Mouse (Mus musculus) kidney, embryonic 14.5 days (tissue): ENCODE data around the gene Gm21117. TPM values are rescaled to one million over a fixed set of nuclear protein-coding genes. Genes with fewer than 3 reads are reported as not detected.
"Not testable (repeated sequence)": the region's sequence is repeated elsewhere in the genome, so short reads cannot be mapped to it uniquely, and the experiment has no call there.

Experiments
- ATAC-seq: fragments of 200-750 bp; cut with Nextera tagmentation; 2 replicates; pipeline ENCODE4 v1.8.0; 2017; ENCODE audit warnings: moderate number of reproducible peaks, mild to moderate bottlenecking, moderate TSS enrichment, moderate library complexity; ENCODE audit not compliant: low FRiP score, low TSS enrichment
- H3K27ac ChIP-seq: fragments of 300-500 bp; sonication (generic); 2 replicates; pipeline ENCODE4 v1.5.1; 2014; ENCODE audit warnings: low read depth, mild to moderate bottlenecking, low read length, moderate library complexity, mixed read lengths
- H3K27me3 ChIP-seq: fragments of 300-500 bp; sonication (generic); 2 replicates; pipeline ENCODE4 v1.6.1; 2014; ENCODE audit warnings: mild to moderate bottlenecking, low read length; ENCODE audit not compliant: control insufficient read depth, insufficient read depth
- H3K36me3 ChIP-seq: fragments of 300-500 bp; sonication (generic); 2 replicates; pipeline ENCODE4 v1.6.1; 2014; ENCODE audit warnings: low read length, mixed read lengths; ENCODE audit not compliant: control insufficient read depth, insufficient read depth
- H3K4me1 ChIP-seq: fragments of 300-500 bp; sonication (generic); 2 replicates; pipeline ENCODE4 v1.6.1; 2014; ENCODE audit warnings: low read length, mixed read lengths; ENCODE audit not compliant: control insufficient read depth, insufficient read depth
- H3K4me2 ChIP-seq: fragments of 300-500 bp; sonication (generic); replicated peaks from 2 replicates; pipeline ENCODE4 v1.6.1; 2014; ENCODE audit warnings: low read depth, mild to moderate bottlenecking, low read length
- H3K4me3 ChIP-seq: fragments of 300-500 bp; sonication (generic); 2 replicates; pipeline ENCODE4 v1.5.1; 2014; ENCODE audit warnings: mild to moderate bottlenecking, low read length
- H3K9ac ChIP-seq: fragments of 300-500 bp; sonication (generic); 2 replicates; pipeline ENCODE4 v1.6.1; 2014; ENCODE audit warnings: low read depth, mild to moderate bottlenecking, low read length, moderate library complexity
- H3K9me3 ChIP-seq: fragments of 300-500 bp; sonication (generic); 2 replicates; pipeline ENCODE4 v1.6.1; 2016; ENCODE audit warnings: low read length; ENCODE audit not compliant: control insufficient read depth
- WGBS: fragments of 180-500 bp; shearing (Covaris S2); extraction: QIAGEN DNeasy Blood & Tissue Kit; methylation state at CpG from one replicate; pipeline ENCODE4 v1.1.7; 2014; 5-methylcytosine and 5-hydroxymethylcytosine counted together
- polyA plus RNA-seq: library from polyadenylated mRNA; unstranded; fragments of >200 nt; fragmentation: Nextera tagmentation; extraction: Ambion mirVana; gene quantifications from 2 replicates; pipeline ENCODE4 v1.2.1, GENCODE M21; 2014

Gm21117 gene
- polyA plus RNA-seq = not detected in 2 replicates

- not testable (repeated sequence) for H3K36me3 ChIP-seq, H3K4me3 ChIP-seq, H3K4me1 ChIP-seq, H3K4me2 ChIP-seq, H3K9ac ChIP-seq, H3K27ac ChIP-seq, ATAC-seq, H3K27me3 ChIP-seq, H3K9me3 ChIP-seq
- WGBS = no CpG with 5 or more reads among the region's 6 CpGs
These were observed at the start of gene Gm21117 for GRCm38 (mm10) chrY:51124920-51125319. TSS of gene Gm21117 (plus strand) at chrY:51125220.
